Mouse (Mus musculus) heart, adult 2 months (tissue): ENCODE data around the gene Hsdl2. TPM values are rescaled to one million over a fixed set of nuclear protein-coding genes. Genes with fewer than 3 reads are reported as not detected.

Source experiments
- DNase-seq, 2 experiments: peaks; one replicate each; pipeline ENCODE4 v3.0.0; 2021
- H3K27ac ChIP-seq: fragments of 200-600 bp; 2 replicates; pipeline ENCODE4 v1.8.1; 2022
- H3K27me3 ChIP-seq: fragments of 200-500 bp; 2 replicates; pipeline ENCODE4 v1.6.1; 2012; ENCODE audit warnings: mild to moderate bottlenecking, low read length, inconsistent platforms, mixed read lengths; ENCODE audit not compliant: control insufficient read depth, insufficient read depth
- H3K36me3 ChIP-seq: fragments of 200-500 bp; 2 replicates; pipeline ENCODE4 v1.6.1; 2012; ENCODE audit warnings: low read length, inconsistent platforms; ENCODE audit not compliant: control insufficient read depth, insufficient read depth
- H3K4me1 ChIP-seq: fragments of 200-500 bp; 2 replicates; pipeline ENCODE4 v1.6.1; 2011; ENCODE audit warnings: low read length; ENCODE audit not compliant: control insufficient read depth, insufficient read depth
- H3K4me3 ChIP-seq: fragments of 200-600 bp; 2 replicates; pipeline ENCODE4 v1.8.1; 2022
- H3K79me2 ChIP-seq: fragments of 200-500 bp; replicated peaks from 2 replicates; pipeline ENCODE4 v1.6.1; 2012; ENCODE audit warnings: mild to moderate bottlenecking, inconsistent platforms, low read length, moderate library complexity, mixed read lengths; ENCODE audit not compliant: control insufficient read depth, insufficient read depth
- H3K9ac ChIP-seq: fragments of 200-500 bp; 2 replicates; pipeline ENCODE4 v1.6.1; 2012; ENCODE audit warnings: low read depth, mild to moderate bottlenecking, control low read depth, inconsistent platforms, low read length, mixed read lengths
- CTCF ChIP-seq: fragments of 200-600 bp; IDR thresholded peaks from 2 replicates; pipeline ENCODE4 v1.8.1; 2022; ENCODE audit warnings: antibody characterized with exemption, mild to moderate bottlenecking, moderate library complexity
- EP300 ChIP-seq: fragments of 200-500 bp; IDR thresholded peaks from 2 replicates; pipeline ENCODE4 v1.6.1; 2011; ENCODE audit warnings: low read depth, low read length, control low read depth; ENCODE audit not compliant: insufficient read depth
- POLR2A ChIP-seq: fragments of 200-500 bp; IDR thresholded peaks from 2 replicates; pipeline ENCODE4 v1.6.1; 2011; ENCODE audit warnings: mild to moderate bottlenecking, low read depth, low read length, control low read depth; ENCODE audit not compliant: insufficient read depth
- WGBS: fragments of 180-500 bp; shearing (Covaris S2); methylation state at CpG from one replicate; pipeline ENCODE4 v1.1.7; 2018; 5-methylcytosine and 5-hydroxymethylcytosine counted together
- intact Hi-C: fragments of 180-260 bp; cut with DNase I; formaldehyde crosslinking; loops from one replicate; pipeline ENCODE4 v1.15.1; 2025
- polyA plus RNA-seq: library from polyadenylated mRNA; depleted of rRNA; stranded (reverse); fragments of >200 nt; gene quantifications from 2 replicates; pipeline ENCODE4 v1.2.3, GENCODE M21; 2012
- total RNA-seq, 2 experiments: library from RNA; stranded (reverse); gene quantifications; 2 replicates each; pipeline ENCODE4 v1.2.3; 2021

Hsdl2 gene
- total and polyA plus RNA-seq, 3 experiments, result 84.0 to 225 (median 211) TPM

DNA sequence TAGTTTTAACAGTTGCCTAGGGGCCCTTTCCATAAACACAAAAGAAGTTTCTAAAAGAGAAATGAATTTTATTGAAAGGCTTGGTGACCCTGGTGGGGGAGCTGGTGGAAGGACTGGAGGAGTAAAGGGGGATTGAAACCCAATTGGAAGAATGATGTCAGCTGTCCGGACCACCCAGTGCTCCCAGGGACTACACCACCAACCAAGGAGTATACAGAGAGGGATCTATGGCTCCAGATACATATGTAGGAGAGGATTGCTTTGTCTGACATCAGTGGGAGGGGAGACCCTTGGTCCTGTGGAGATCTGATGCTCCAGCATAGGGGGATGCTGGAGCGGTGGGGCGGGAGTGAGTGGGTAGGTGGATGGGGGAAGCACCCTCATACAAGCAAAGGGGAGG lies 24.1 kb downstream of the Hsdl2 start:
- H3K36me3 ChIP-seq, result no peaks in the 10 kb centered on the region; the same call in 1 of the 2 replicates
- TF ChIP-seq POLR2A (no peak), EP300 (no peak), CTCF (no peak)
- no peaks in the 10 kb centered on the region for H3K4me1 ChIP-seq
- H3K9ac ChIP-seq, result no peak overlapping the region
- H3K27me3 ChIP-seq, result no peaks in the 10 kb centered on the region
- intact Hi-C loops, result no loop called here
- no peaks in the 10 kb centered on the region for H3K79me2 ChIP-seq
- WGBS, result 94% methylated on average over 3 of the region's 3 CpGs
- H3K27ac ChIP-seq, result no peak overlapping the region
- H3K4me3 ChIP-seq, result no peak overlapping the region
- no peak for DNase-seq

DNA sequence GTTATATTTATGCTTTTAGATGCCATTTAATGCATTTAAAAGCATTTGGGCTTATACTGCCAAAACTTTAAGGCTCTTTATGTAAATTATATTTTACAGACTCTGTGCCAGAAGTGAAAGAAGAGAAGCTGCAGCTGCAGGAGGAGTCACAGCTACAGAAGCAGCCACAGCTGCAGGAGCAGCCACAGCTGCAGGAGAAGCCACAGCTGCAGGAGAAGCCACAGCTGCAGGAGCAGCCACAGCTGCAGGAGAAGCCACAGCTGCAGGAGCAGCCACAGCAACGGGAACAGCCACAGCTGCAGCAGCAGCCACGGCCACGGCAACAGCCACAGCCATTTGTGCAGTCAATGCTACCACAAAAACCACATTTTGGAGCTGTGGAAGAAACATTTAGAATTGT lies 29.0 kb downstream of the Hsdl2 start:
- Histone ChIP-seq H3K36me3 (no peaks in the 10 kb centered on the region), H3K27ac (no peak overlapping the region), H3K27me3 (no peaks in the 10 kb centered on the region), H3K4me1 (no peaks in the 10 kb centered on the region), H3K9ac (no peak overlapping the region), H3K4me3 (no peak overlapping the region), H3K79me2 (no peaks in the 10 kb centered on the region)
- 87% methylated on average over 3 of the region's 3 CpGs for WGBS
- TF ChIP-seq EP300 (no peak), POLR2A (no peak), CTCF (no peak)
- intact Hi-C loops, result no loop called here
- DNase-seq, result no peak

DNA sequence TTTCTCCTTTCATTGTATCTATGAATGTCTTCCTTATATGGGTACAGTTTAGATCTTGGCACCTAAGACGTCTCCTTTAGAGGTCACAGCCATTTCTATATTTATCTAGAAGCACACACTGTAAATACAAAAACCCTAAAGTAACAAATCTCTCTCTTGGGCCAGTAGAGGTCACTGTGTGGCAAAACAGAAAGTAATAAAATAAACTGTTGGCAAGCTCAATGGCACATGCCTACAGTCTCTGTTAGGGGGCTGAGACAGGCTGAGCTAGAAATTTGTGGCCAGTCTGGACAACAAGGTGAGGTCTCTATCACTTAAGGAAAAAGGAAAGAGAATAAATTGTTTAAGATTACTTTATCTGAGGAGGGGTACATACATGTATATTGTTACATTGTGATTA lies 33.6 kb downstream of the Hsdl2 start:
- no peaks in the 10 kb centered on the region for H3K27me3 ChIP-seq
- TF ChIP-seq CTCF (peak; percentile 77), EP300 (no peak), POLR2A (no peak)
- H3K27ac ChIP-seq, result peak overlapping the region; percentile 19; the same call in 1 of the 2 replicates
- H3K4me3 ChIP-seq, result no peak overlapping the region
- no peaks in the 10 kb centered on the region for H3K4me1 ChIP-seq
- H3K9ac ChIP-seq, result no peak overlapping the region
- intact Hi-C loops, result loop anchor here (5.0 kb wide), 2 partner anchors 147 to 237 kb away; no protein-coding TSS in a partner anchor
- no peaks in the 10 kb centered on the region for H3K79me2 ChIP-seq
- 0% methylated on average over 1 of the region's 1 CpGs for WGBS
- H3K36me3 ChIP-seq, result no peaks in the 10 kb centered on the region
- no peak for DNase-seq

DNA sequence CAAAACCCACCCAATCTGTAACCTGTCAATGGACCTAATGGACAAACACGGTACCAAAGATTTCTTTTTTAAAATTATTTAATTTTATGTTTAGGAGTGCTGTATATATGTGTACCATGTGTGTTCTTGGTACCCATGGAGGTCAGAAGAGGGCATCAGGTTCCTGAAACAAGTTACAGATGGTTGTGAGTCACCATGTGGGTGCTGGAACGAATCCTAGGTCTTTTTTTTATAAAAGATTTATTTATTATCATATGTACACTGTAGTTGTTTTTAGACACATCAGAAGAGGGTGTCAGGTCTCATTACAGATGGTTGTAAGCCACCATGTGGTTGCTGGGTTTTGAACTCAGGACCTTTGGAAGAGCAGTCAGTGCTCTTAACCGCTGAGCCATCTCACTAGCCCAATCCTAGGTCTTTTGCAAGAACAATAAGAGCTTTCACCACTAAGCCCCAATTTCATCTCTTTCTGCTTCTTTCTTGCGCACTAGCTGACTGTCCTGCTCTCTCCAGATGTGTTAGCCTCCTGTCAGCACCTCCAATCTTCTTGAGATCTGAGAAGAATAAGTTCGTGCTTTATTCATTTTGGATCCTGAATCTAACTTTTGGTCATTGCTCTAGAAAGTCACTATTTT lies 38.4 kb downstream of the Hsdl2 start:
- DNase-seq, result no peak
- Histone ChIP-seq H3K27me3 (no peaks in the 10 kb centered on the region), H3K79me2 (no peaks in the 10 kb centered on the region), H3K9ac (no peak overlapping the region), H3K4me1 (no peaks in the 10 kb centered on the region), H3K27ac (no peak overlapping the region), H3K36me3 (no peaks in the 10 kb centered on the region), H3K4me3 (no peak overlapping the region)
- intact Hi-C loops, result loop anchor here (5.0 kb wide), 2 partner anchors 143 to 233 kb away; no protein-coding TSS in a partner anchor
- WGBS, result 89% methylated on average over 5 of the region's 5 CpGs
- TF ChIP-seq CTCF (no peak), POLR2A (no peak), EP300 (no peak)

DNA sequence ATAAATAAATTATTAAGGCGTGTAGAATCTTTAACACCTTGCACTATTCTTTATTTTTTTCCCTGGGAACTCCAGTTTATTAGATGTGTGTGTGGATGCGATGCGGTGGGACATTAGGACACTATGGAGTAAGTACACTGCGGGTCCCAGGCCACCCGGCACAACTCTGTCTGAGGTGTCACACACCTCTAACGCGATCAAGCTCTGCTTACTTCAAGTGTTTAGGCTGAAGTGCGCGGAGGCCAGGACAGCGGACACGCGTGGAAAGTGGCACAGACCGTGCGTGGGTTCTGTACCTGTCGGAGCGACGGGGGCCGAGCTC lies 44.3 kb downstream of the Hsdl2 start:
- peak overlapping the region; percentile 61 for H3K27ac ChIP-seq
- H3K27me3 ChIP-seq, result no peaks in the 10 kb centered on the region
- H3K36me3 ChIP-seq, result no peaks in the 10 kb centered on the region; the same call in 1 of the 2 replicates
- WGBS, result 2% methylated on average over 18 of the region's 18 CpGs
- TF ChIP-seq CTCF (no peak), EP300 (no peak)
- no peak for DNase-seq
- H3K4me3 ChIP-seq, result peak overlapping the region; percentile 85
- intact Hi-C loops, result loop anchor here (5.0 kb wide), 1 partner anchor 247 kb away; no protein-coding TSS in a partner anchor
- no peaks in the 10 kb centered on the region; the same call in 1 of the 2 replicates for H3K79me2 ChIP-seq
- H3K4me1 ChIP-seq, result no peaks in the 10 kb centered on the region
- H3K9ac ChIP-seq, result peak overlapping the region; percentile 90

DNA sequence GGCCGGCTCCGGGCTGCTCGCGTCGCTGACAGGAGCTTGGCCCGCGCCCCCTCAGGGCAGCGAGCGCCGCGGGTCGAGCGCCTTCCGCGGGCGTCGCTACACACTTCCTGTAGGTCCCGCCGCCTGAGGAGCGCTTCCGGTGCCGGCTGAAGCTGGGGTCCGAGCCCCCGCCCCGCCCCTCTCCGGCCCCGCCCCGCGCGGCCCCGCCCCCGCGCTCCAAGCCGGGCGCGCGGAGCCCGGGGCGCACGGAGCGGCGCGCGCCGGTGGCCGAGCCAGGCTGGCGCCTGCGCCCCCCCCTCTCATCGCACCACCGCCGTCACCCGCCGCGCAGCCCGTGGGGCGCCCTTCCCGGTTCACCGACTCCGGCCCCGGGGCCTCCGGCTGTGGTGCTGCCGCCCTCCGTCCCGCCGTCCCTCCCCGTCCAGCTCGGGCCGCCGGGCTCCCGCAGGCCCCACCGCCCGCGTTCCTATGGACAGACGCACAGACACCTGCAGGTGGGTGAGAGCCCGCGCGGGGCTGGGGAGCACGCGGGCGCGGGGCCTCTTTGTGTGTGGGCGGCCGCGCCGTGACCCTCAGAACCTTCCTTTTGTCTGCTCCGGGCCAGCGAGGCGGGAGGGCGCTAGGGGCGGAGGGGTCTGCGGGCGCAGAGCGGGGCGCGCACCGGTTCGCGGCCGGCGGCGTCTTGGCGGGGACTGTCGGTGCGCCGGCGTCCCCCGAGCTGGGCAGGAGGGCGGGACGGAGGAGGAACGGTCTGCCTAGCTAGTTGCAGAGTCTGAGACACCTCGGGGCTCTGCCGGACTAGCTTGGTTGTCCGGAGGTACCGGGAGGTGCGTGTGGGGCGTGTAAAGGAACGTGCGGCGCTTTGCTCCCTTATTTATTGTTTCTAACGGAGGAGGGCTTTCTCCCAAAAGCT lies 44.9 kb downstream of the Hsdl2 start, which contains the start of gene E130308A19Rik:
E130308A19Rik (plus strand) TSS at position 214 of the 913 bp plus-strand sequence.
- DNase-seq, result peak; percentile 84 to 88
- H3K27me3 ChIP-seq, result no peaks in the 10 kb centered on the region
- H3K9ac ChIP-seq, result peak within 1 kb of the TSS; percentile 94
- no peaks in the 10 kb centered on the region; the same call in 1 of the 2 replicates for H3K79me2 ChIP-seq
- no peaks in the 10 kb centered on the region; the same call in 1 of the 2 replicates for H3K36me3 ChIP-seq
- intact Hi-C loops, result loop anchor here (1.0 to 5.0 kb wide), 2 partner anchors 157 to 246 kb away; no protein-coding TSS in a partner anchor
- TF ChIP-seq EP300 (no peak), CTCF (peak; percentile 43), POLR2A (peak; percentile 54; the same call in 1 of the 2 replicates)
- H3K4me1 ChIP-seq, result no peaks in the 10 kb centered on the region
- under 1% methylated on average over 102 of the region's 120 CpGs for WGBS
- H3K4me3 ChIP-seq, result peak within 1 kb of the TSS; percentile 85
- H3K27ac ChIP-seq, result peak within 1 kb of the TSS; percentile 73
